Mouse (Mus musculus): ENCODE results near the gene Patl1. TPM values are rescaled to one million over a fixed set of nuclear protein-coding genes. Genes with fewer than 3 reads are reported as not detected.

Patl1 gene
- polyA plus RNA-seq, 1 experiment, result 11.0 TPM

DNA sequence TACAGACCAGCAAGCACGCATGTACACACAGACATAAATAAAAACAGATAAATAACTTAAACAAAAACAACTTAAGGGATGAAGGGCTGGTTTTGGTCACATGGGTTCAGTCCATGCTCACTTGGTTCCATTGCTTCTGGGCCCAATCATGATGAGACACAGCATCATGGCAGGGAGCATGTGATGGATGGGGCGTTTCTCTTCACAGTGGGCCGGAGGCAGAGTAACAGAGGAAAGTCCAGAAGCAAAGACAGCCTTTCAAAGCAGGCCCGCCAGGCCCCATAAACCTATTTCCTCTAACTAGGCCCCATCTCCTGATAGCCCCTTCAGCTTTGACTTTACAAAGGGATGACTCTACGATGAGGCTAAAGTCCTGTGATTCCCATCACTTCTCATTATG is 44.4 kb downstream of the Patl1 start:
- H3K4me3 ChIP-seq (replicated peaks; ENCODE audit: control insufficient read depth, low read depth, low read length), result no peak overlapping the region
- TF ChIP-seq POLR2A (IDR thresholded peaks at IDR 0.05; ENCODE audit: borderline replicate concordance, control insufficient read depth, low read depth, low read length) (no peak), CTCF (IDR thresholded peaks at IDR 0.05; ENCODE audit: control insufficient read depth, insufficient read depth, low read length) (no peak)
- 80% methylated on average over 5 of the region's 5 CpGs for WGBS
- H3K4me1 ChIP-seq (ENCODE audit: control insufficient read depth, insufficient read depth, low read length), result no peaks in the 10 kb centered on the region
- no peak overlapping the region for H3K27ac ChIP-seq (ENCODE audit: control insufficient read depth, insufficient read depth, low read depth, low read length, poor library complexity)

DNA sequence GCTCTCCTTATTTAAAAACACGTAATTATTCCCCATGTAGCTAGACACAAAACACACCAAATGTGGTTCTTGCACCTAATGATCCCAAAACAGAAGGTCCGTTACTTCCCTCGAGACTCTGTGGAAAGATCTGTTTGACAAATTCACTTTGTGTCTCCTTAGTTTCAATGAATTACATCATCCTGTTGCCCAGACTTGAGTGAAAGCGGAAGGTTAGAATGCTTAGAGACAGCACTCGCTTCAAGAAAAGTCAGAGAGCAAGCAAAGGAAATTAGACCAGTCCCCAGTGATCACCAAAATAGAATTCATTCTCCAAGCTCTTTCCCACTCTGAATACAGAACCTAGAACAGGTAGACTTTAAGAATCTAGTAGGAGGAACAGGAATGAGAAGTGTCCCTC is 45.2 kb downstream of the Patl1 start:
- no peaks in the 10 kb centered on the region for H3K4me1 ChIP-seq (ENCODE audit: control insufficient read depth, insufficient read depth, low read length)
- 61% methylated on average over 5 of the region's 5 CpGs for WGBS
- no peak for TF ChIP-seq POLR2A (IDR thresholded peaks at IDR 0.05; ENCODE audit: borderline replicate concordance, control insufficient read depth, low read depth, low read length)
- no peak for TF ChIP-seq CTCF (IDR thresholded peaks at IDR 0.05; ENCODE audit: control insufficient read depth, insufficient read depth, low read length)
- no peak overlapping the region for H3K27ac ChIP-seq (ENCODE audit: control insufficient read depth, insufficient read depth, low read depth, low read length, poor library complexity)
- H3K4me3 ChIP-seq (replicated peaks; ENCODE audit: control insufficient read depth, low read depth, low read length), result no peak overlapping the region

DNA sequence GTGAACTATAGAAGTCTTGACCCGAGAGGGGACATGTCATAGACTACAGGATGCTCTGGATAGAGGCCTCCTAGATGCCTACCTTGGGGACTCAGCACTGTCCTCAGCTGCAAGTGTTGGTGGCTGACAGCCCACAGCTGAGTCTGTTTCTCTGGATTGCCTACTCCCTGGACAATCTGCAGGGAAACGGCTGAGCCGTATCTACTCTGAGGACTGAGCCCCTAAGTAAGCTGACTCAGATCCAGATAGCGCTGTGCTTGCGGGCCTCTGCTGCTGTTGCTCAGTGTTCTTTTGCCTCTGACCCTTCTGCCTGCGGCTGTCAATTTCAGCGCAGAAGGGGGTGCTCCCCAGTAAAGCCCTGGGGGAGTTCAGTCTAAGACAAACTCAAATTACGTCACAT is 45.6 kb downstream of the Patl1 start:
- no peak overlapping the region for H3K4me3 ChIP-seq (replicated peaks; ENCODE audit: control insufficient read depth, low read depth, low read length)
- 85% methylated on average over 8 of the region's 8 CpGs for WGBS
- no peaks in the 10 kb centered on the region for H3K4me1 ChIP-seq (ENCODE audit: control insufficient read depth, insufficient read depth, low read length)
- no peak overlapping the region for H3K27ac ChIP-seq (ENCODE audit: control insufficient read depth, insufficient read depth, low read depth, low read length, poor library complexity)
- TF ChIP-seq CTCF (IDR thresholded peaks at IDR 0.05; ENCODE audit: control insufficient read depth, insufficient read depth, low read length) (no peak), POLR2A (IDR thresholded peaks at IDR 0.05; ENCODE audit: borderline replicate concordance, control insufficient read depth, low read depth, low read length) (no peak)

DNA sequence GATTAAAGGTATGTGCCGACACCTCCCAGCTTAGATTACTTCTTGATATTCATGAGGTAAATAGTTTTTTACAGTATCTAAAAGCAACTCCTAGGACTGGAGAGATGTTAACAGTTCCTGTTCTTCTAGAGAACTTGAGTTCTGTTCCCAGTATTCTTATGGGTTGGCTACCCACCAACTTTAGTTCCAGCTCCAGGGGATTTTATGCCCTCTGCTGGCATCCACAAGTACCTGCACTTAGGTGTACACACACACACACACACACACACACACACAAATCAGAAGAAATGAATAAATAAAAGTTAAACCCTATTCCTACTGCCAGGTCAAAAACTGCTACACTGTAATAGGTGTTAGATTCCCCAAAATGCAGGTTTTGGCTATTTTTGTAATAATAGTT is 52.1 kb downstream of the Patl1 start:
- no peak for TF ChIP-seq POLR2A (IDR thresholded peaks at IDR 0.05; ENCODE audit: borderline replicate concordance, control insufficient read depth, low read depth, low read length)
- TF ChIP-seq CTCF (IDR thresholded peaks at IDR 0.05; ENCODE audit: control insufficient read depth, insufficient read depth, low read length), result no peak
- 91% methylated on average over 1 of the region's 1 CpGs for WGBS
- Histone ChIP-seq H3K4me3 (replicated peaks; ENCODE audit: control insufficient read depth, low read depth, low read length) (no peak overlapping the region), H3K4me1 (ENCODE audit: control insufficient read depth, insufficient read depth, low read length) (no peaks in the 10 kb centered on the region; the same call in 1 of the 2 replicates), H3K27ac (ENCODE audit: control insufficient read depth, insufficient read depth, low read depth, low read length, poor library complexity) (no peak overlapping the region)

DNA sequence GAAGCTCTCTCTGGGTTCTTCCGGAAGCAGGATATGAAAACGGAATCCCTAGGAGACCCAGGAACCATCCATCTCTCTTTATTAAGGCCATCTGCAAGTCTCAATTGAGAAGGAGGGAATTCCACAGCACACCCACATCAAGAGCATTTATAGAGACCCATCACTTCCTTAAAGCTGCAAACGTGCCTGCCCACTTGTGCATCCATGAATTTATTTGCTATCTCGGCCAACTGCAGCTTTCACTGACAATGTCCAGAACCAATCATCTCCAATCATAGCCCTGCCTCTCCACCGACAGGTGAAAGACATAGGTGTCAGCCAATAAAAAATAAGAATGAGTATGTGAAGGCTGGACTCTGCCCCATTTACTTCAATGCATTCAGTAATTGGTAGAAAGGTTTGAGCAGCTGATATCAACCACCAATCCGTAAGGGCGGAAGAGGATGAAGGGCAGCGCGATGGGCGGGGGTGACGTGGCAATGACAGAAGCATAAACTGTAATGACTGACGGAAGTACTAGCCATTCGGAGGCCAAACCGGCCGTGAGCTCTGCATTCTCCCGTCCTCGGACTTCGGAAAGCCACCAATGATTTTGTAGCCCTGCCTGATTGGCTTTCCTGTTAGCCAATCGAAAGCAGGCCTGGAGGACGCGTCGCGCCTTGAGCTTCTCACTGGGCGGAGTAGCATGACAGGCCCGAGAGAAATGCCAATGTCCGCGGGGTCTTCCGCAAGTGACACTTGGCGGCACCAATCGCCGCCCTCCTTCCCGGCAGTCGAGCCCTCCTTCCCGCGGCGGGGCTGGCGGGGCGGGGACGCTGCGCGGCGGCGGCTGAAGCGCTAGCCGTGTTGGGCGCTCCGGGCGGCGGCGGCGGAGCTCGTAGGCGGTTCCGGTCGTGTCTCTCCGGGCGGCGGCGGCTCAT is 53.1 kb downstream of the Patl1 start, which contains the start of gene Osbp:
Osbp (plus strand) TSS at position 919 of the 920 bp plus-strand sequence.
- Histone ChIP-seq H3K27ac (ENCODE audit: control insufficient read depth, insufficient read depth, low read depth, low read length, poor library complexity) (peak within 1 kb of the TSS; percentile 92), H3K4me1 (ENCODE audit: control insufficient read depth, insufficient read depth, low read length) (no peaks in the 10 kb centered on the region; the same call in 1 of the 2 replicates), H3K4me3 (replicated peaks; ENCODE audit: control insufficient read depth, low read depth, low read length) (peak within 1 kb of the TSS; percentile 94)
- WGBS, result under 1% methylated on average over 50 of the region's 59 CpGs
- TF ChIP-seq POLR2A (IDR thresholded peaks at IDR 0.05; ENCODE audit: borderline replicate concordance, control insufficient read depth, low read depth, low read length) (peak; percentile 64; the same call in 1 of the 2 replicates), CTCF (IDR thresholded peaks at IDR 0.05; ENCODE audit: control insufficient read depth, insufficient read depth, low read length) (no peak)

DNA sequence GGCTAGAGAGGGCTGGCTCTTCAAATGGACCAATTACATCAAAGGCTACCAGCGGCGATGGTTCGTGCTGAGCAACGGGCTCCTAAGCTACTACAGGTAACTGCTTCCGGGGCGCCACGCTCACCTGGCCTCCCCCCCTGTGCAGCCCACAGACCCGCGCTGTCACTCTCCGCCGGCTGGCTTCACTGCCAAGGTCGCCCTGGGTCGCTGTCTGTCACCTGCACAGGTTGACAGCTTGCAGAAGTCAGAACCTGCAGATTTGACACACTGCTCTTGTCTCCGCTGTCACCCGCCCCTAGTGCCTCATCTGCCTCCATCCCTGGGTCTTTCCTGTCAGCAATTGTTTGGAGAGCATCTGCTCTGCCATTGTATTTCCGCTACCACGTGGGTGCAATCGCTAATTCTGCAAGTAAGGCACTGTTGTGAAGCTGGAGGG is 54.0 kb downstream of the Patl1 start:
- TF ChIP-seq CTCF (IDR thresholded peaks at IDR 0.05; ENCODE audit: control insufficient read depth, insufficient read depth, low read length), result no peak
- no peak for TF ChIP-seq POLR2A (IDR thresholded peaks at IDR 0.05; ENCODE audit: borderline replicate concordance, control insufficient read depth, low read depth, low read length)
- under 1% methylated on average over 18 of the region's 18 CpGs for WGBS
- Histone ChIP-seq H3K27ac (ENCODE audit: control insufficient read depth, insufficient read depth, low read depth, low read length, poor library complexity) (peak overlapping the region; percentile 92; the same call in 1 of the 2 replicates), H3K4me1 (ENCODE audit: control insufficient read depth, insufficient read depth, low read length) (no peaks in the 10 kb centered on the region; the same call in 1 of the 2 replicates), H3K4me3 (replicated peaks; ENCODE audit: control insufficient read depth, low read depth, low read length) (peak overlapping the region; percentile 94)

DNA sequence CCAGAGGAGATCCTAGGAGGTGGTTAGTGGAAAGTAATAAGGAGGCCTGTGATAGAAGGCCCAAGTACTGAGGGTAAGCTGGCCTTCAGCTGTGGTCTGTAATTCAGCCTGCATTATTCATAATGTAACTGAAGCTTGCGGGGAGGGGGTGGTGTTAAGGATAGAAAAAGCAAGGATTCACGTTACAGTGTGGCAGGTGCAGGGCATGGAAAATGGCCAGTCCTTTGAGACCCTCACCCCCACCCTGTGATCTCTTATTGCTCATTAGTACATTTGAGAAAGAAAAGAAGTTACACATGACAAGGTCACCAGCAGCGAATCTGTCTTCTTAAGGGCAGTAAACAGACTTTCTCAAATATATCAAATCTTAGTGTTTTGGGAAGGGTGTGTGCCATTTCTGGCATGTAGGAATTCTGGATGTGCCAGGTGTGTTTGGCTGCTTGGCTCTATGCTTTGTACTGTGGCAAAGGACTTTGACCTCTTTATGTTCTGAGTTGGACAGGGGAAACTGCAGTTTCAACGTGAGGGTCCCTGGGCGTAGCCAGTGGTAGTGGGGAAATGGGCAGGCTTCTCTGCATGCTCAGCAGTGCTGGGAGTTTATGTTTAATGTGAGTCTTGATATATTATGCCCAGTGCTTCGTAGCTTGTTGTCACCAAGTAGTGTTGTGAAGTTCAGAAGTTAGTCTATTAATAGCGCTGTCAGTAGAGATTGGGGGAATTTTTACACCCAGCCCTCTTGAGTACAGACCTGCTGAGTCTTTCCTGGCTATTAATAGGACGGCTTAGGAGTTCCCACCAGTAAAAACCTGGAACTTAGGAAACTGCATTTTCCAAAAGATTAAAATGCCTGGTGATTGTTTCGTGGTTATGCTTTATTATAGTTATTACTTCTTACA is 57.2 kb downstream of the Patl1 start:
- TF ChIP-seq CTCF (IDR thresholded peaks at IDR 0.05; ENCODE audit: control insufficient read depth, insufficient read depth, low read length), result no peak
- TF ChIP-seq POLR2A (IDR thresholded peaks at IDR 0.05; ENCODE audit: borderline replicate concordance, control insufficient read depth, low read depth, low read length), result no peak
- Histone ChIP-seq H3K4me3 (replicated peaks; ENCODE audit: control insufficient read depth, low read depth, low read length) (no peak overlapping the region), H3K4me1 (ENCODE audit: control insufficient read depth, insufficient read depth, low read length) (no peaks in the 10 kb centered on the region; the same call in 1 of the 2 replicates), H3K27ac (ENCODE audit: control insufficient read depth, insufficient read depth, low read depth, low read length, poor library complexity) (no peak overlapping the region)
- 71% methylated on average over 9 of the region's 9 CpGs for WGBS
